Mouse (Mus musculus): ENCODE results near the gene Olfr522.
A peak's percentile ranks its signal among the peaks of the same experiment; 100 is the strongest.
"Not testable (repeated sequence)": the region's sequence is repeated elsewhere in the genome, so short reads cannot be mapped to it uniquely, and the experiment has no call there.

The Olfr522 gene

DNA sequence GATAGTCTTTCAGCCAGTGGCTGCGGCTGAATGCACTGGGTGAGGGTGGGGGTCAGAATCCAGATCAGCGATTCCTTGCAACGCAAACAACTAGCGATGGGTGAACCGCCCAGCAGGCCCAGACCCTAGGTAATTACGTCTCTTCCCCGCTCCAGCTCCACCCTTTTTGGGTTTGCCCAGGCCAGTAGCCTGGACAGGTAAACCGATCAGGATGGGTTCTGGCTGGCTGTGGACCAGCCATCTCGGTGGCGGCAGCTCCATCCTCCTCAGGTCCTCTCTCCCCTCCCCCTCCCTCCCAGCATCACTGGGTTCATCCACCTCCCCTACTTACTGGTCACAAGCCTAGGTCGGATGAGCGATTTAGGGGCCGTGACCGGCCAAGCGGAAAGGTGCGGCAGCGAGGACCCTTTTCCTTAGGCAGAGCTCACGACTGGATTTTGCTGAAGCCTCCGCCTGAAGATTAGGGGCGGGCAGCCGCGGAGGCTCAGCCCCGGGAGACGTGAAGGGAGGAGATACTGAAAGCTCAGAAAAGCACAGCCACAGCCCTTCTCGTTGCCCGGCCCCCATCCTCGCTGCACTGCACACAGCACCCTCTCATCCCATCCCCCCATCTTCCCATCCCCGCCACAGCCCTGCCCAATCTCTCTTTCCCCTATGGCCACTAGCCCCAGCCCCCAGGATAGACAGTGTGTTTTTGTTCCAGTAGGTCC lies 10.2 kb downstream of the Olfr522 start, which contains the start of gene Sprn:
Gene Sprn, minus strand, starts transcription at position 660 of the 710 bp plus-strand sequence.
- DNase-seq: no peak

DNA sequence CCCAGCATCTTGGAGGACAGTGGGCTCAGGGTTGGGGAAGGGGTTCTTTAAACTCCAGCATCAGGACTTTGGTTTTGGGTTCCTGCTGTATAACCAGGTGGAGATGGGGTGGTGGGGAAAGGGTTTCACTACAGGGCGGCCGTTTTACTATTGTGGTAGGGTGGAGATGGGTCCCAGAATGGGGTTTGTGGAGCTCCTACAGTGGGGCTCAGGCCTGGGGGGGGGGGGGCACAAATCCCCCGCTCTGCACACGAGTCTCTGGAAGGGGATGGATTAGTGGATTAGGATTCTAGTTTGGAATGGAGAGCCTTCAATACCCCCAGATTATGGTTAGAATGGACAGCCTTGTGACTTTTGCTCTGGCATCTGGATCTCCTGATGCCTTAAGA lies 10.7 kb downstream of the Olfr522 start:
- no peak for DNase-seq

- DNase-seq: peak; percentile 29 to 40
Observed at GRCm38 (mm10) chr7:140153383-140153782, 11.2 kb downstream of the Olfr522 start.

DNA sequence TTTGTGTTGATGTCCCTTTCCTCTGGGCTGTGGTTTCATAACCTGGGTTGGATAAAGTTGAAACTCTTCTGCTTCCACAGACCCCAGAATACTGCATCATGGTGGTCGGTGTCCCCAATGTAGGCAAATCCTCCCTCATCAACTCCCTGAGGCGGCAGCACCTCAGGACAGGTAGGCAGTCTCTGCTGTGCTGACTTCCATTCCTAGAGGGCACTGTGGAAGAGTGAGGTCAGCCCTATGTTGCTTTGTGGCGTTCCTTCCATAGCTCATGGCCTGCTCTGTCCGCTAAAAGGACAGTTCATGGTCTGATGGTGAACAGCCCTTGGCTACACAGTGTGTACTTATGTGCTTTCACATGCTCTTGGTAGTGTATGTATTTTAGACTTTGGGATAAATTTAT lies 20.0 kb downstream of the Olfr522 start:
- no peak for DNase-seq

GRCm38 (mm10) chr7:140141350-140141749 lies 23.2 kb downstream of the Olfr522 start:
- DNase-seq: peak; percentile 64 to 78

- DNase-seq: no peak
Observed at GRCm38 (mm10) chr7:140138021-140138310, 26.6 kb downstream of the Olfr522 start.

GRCm38 (mm10) chr7:140137135-140138020 lies 27.2 kb downstream of the Olfr522 start, which contains the start of gene Mtg1:
Gene Mtg1, plus strand, starts transcription at chr7:140137564.
- peak; percentile 97 to 98 for DNase-seq

GRCm38 (mm10) chr7:140135106-140135770 lies 29.3 kb downstream of the Olfr522 start:
- DNase-seq: no peak

GRCm38 (mm10) chr7:140134033-140134432 lies 30.5 kb downstream of the Olfr522 start:
- not testable (repeated sequence) for DNase-seq

GRCm38 (mm10) chr7:140132184-140132583 lies 32.4 kb downstream of the Olfr522 start:
- DNase-seq: not testable (repeated sequence)

DNA sequence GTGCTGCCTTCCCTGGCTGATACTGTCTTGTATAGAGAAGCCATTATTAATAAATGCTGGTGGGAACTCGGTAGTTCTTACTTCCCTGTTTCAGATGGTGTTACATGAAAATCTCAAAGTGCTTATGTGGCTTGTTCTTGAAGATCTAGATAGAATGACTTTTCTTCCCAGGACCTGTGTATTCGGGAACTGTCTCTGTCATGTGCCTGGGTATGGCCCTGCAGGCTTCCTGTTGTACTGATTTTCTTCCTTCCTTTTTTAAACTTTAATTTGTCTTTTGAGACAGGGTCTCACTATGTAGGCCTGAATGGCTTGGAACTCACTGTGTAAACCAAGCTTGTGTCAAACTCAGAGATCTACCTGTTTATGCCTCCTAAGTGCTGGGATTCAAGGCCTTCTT lies 36.7 kb downstream of the Olfr522 start:
- no peak for DNase-seq

DNA sequence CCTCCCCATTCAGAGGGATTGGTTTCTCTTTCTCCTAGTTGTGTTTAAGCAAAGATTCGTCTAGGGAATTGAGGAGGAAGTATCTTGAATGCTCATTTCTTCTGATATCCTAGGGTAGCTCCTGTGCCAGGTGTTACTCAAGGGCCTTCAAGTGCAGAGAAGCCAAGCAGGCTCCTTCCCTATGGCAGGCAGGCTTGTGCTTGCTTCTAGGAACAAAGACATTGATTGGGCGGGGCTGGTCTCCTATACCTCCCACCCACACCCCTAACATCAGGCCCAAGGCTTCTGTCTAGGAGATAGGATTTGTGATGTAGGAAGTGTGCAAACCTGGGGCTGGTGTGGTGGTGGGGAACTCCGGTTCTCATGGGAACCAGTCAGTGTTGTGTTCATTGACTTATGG lies 37.6 kb downstream of the Olfr522 start:
- DNase-seq: no peak

- DNase-seq: no peak
Observed at GRCm38 (mm10) chr7:140126022-140126350, 38.6 kb downstream of the Olfr522 start.

GRCm38 (mm10) chr7:140125278-140126021 lies 39.1 kb downstream of the Olfr522 start:
- peak; percentile 96 for DNase-seq

GRCm38 (mm10) chr7:140124382-140124781 lies 40.2 kb downstream of the Olfr522 start:
- DNase-seq: no peak

DNA sequence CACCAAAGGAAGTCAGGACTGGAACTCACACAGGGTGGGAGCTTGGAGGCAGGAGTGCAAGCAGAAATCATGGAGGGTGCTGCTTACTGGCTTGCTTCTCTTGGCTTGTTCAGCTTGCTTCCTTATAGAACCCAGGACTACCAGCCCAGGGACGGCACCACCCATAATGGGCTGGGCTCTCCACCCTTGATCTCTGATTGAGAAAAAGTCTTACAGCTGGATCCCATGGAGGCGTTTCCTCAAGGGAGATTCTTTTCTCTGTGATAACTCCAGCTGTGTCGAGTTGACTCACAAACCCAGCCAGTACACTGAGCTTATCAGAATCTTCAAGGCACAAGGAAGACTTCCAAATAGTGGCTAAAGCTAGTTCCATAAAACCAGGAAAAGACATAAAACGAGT lies 41.8 kb downstream of the Olfr522 start:
- DNase-seq: no peak

- DNase-seq: no peak
Observed at GRCm38 (mm10) chr7:140121338-140121910, 43.1 kb downstream of the Olfr522 start.

DNA sequence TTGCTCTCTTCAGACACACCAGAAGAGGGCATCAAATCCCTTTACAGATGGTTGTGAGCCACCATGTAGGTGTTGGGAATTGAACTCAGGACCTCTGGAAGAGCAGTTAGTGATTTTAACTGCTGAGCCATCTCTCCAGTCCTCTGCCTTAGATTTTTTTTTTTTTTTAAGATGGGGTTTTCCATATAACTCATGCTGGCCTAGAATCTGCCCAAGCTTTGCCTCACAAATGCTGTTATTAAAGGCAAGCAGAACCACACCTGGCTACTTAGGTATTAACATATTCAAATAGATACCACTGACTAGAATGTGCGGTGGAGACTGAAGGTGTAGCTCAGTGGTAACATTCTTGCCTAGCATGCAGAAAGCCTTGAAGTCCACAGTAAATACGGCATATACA lies 44.1 kb downstream of the Olfr522 start:
- DNase-seq: no peak

- DNase-seq: peak; percentile 93 to 94
Observed at GRCm38 (mm10) chr7:140116329-140117054, 48.1 kb downstream of the Olfr522 start, which contains the start of gene Echs1. Gene Echs1, minus strand, starts transcription at chr7:140116476.

DNA sequence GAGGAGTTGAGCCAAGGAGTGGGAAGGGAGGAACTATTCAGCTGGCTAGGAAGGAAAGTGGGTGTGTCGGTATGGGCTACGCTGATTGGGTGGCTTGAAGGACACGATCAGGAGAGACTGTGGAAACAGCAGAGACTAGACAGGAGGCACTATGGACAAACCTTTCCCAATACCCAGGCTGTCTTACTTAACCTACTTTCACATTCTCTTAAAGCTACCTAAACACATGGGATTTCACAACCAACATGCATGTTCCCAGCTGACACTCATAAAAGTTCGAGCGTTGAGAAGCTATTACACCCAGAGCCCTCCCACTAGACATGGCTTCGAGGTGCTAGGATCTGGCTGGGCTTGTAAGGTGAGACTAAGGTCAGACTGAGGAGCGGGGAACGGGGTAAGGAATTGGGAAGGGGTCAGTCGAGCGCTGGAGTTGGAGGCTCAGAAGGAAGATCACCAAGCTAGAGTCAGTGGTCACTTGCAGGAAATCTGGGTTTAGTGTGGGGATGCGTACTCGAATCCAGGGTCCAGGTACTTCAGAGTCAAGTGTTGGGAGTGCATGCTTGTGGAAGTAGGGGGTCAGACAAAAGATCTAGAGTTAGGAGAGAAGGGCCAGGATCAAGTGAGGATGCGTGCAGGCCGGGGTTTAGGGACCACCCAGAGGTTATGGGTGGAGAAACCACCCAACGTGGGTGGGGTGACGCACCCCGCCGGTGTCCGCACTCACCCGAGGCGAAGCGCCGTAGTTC lies 48.8 kb downstream of the Olfr522 start, which contains the start of gene Paox:
Gene Paox, plus strand, starts transcription at position 217 of the 746 bp plus-strand sequence.
- DNase-seq: peak; percentile 66 to 76

GRCm38 (mm10) chr7:140111943-140112342 lies 52.6 kb downstream of the Olfr522 start:
- DNase-seq: no peak
